Mouse (Mus musculus): Measurements from ENCODE around the gene Cyp1a2.
A peak's percentile ranks its signal among the peaks of the same experiment; 100 is the strongest.

The Cyp1a2 gene

GRCm38 (mm10) chr9:57671037-57671436, 12.5 kb downstream of the Cyp1a2 start:
- no peak for DNase-seq (ENCODE audit: low spot score)

DNA sequence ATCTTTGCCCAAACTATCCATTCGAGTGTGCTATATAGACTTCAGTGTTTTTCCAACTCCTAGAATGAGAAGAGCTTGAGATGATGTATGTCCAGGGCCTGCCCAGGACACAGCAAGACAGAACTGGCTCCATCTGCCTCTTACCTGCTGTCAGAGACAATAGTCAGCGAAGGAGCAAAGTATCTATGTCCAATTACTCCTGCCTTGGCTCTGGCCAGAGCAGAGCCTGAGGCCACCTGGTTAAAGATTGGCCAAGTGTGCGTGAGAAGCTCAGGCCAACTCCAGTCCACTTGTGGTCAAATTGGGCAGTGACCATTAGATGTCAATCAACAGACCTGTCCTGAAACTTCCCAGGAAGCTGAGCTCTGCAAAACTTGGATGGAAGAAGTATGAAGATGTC, 13.9 kb downstream of the Cyp1a2 start:
- no peak for DNase-seq (ENCODE audit: low spot score)

- no peak for DNase-seq (ENCODE audit: low spot score)
These were observed 15.2 kb downstream of the Cyp1a2 start for GRCm38 (mm10) chr9:57668277-57668676.

- DNase-seq (ENCODE audit: low spot score), result no peak
These were observed 15.7 kb downstream of the Cyp1a2 start for GRCm38 (mm10) chr9:57667817-57668216.

- no peak for DNase-seq (ENCODE audit: low spot score)
These were observed 16.4 kb downstream of the Cyp1a2 start for GRCm38 (mm10) chr9:57667136-57667535.

DNA sequence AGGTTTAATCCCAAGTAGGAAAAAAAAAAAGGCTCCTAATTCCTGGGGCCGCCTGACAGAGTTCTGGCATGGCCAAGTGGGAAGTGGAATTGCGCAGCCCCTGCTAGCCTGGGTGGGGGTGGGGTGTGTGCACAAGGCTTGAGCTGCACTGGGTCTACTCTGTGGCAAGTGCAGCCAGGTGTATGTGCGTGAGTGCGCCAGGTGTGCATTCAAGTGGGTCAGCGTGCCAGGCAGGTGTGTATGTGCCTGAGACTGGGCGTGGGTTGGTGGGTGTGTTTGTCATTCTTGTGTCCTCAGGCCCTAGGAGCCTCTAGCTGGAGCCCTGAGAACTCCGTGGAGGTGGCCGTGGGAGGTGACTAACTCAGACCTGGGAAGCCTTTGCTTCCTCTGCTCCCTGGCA, 17.0 kb downstream of the Cyp1a2 start:
- DNase-seq (ENCODE audit: low spot score), result no peak

GRCm38 (mm10) chr9:57664616-57665015, 18.9 kb downstream of the Cyp1a2 start:
- DNase-seq (ENCODE audit: low spot score), result no peak

DNA sequence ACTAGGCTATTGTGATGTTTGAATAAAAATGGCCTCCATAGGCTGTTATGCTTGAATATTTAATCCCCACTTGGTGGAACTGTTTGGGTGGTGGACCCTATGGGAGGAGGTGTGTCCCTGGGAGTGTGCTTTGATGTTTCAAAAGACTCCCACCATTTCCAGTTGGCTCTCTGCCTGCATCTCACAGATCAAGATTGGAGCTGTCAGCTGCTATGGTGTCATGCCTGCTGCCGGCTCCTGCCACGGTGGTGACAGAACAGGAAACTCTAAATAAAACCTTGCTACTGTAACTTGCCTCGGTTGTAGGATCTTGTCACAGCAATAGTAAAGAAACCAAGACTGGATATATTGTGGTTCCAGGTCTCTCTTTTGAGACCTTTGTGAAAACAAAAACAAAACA, 22.0 kb downstream of the Cyp1a2 start:
- DNase-seq (ENCODE audit: low spot score), result no peak

DNA sequence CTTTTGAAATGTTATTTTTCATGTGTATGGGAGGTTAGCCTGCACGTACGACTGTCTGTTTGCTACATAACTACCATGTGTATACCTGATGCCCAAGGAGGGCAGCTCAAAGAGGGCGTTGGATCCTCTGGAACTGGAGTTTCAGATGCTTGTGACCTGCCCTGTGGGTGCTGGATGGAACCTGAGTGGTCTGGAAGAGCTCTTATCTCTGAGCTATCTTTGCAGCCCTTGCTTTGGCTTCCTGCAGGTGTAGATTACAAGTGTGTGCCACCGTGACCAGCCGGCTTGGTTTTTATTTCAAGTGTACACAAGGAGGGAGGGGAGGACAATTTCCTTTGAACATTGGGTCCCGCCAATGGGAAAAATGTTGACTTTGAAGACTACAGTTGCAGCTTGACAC, 23.0 kb downstream of the Cyp1a2 start:
- no peak for DNase-seq (ENCODE audit: low spot score)

- DNase-seq (ENCODE audit: low spot score), result peak; percentile 93
These were observed 23.7 kb downstream of the Cyp1a2 start for GRCm38 (mm10) chr9:57659774-57660173.

DNA sequence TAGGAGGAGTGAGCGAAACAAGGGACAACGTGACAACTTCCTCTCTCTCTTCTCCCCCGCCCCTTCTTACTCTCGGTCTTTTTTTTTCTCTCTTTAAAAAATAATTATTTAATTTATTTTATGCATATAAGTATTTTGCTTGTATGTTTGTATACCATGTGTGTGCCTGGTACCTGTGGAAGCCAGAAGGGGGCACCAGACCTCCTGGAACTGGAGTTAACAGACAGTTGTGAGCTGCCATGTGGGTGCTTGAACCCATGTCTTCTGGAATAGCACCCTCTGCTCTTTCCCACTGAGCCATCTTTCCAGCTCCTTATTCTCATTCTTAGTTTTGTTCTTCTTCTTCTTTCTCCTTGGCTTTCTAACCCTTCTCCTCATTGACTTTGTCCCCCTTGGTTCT, 24.5 kb downstream of the Cyp1a2 start:
- no peak for DNase-seq (ENCODE audit: low spot score)

- no peak for DNase-seq (ENCODE audit: low spot score)
These were observed 25.7 kb downstream of the Cyp1a2 start for GRCm38 (mm10) chr9:57657843-57658242.

DNA sequence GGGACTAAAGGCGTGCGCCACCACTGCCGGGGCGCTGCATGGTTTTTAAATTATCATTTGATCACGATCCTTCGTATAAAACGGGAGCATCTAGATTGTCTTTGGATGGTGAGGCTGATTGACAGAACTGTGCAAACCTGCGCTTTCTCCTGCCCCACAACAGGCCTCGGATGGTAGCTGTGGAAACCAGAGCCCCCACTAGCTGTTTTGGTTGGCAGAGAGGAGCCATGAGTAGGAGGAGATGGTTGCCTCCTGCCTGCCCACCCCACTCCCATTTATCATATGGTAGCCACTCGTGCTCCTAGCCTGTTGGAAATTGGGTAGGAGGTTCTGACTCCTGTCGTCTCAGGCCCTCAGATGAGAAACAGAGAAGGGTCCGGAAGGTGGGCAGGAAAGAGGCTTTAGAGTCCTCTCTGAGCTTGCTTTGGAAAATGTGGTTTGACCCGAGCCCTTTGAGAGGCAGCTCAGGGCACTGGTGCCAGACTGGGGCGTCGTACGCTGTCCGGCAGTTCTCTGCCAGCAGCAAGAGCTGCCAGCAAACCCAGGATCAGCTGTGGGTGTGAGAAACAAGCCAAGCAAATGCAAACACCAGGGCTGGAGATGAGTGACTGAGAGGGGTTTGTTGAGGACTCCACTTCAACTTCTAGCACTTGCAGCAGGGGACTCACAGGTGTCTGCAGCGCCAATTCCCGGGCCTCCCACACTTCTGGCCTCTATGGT, 26.7 kb downstream of the Cyp1a2 start:
- DNase-seq (ENCODE audit: low spot score), result peak; percentile 51

DNA sequence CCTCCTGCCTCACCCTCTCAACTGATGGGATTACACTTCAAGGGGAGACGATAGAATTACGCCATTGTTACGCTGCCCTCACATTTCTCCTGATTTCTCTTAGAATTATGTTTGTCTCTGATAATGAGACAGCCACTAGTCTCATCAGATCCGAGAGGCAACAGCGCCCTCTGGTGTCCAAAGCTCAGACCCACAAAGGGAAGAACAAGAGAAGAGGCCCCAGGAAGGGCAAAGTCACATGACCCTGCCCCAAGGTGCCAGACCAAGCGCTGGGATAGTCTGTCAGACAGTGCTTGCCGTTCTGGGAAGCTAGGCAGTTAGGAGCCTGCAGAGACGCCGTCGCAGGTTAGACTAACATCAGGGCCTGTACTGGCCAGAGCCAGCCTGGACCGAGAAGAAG, 27.8 kb downstream of the Cyp1a2 start:
- peak; percentile 97 for DNase-seq (ENCODE audit: low spot score)

DNA sequence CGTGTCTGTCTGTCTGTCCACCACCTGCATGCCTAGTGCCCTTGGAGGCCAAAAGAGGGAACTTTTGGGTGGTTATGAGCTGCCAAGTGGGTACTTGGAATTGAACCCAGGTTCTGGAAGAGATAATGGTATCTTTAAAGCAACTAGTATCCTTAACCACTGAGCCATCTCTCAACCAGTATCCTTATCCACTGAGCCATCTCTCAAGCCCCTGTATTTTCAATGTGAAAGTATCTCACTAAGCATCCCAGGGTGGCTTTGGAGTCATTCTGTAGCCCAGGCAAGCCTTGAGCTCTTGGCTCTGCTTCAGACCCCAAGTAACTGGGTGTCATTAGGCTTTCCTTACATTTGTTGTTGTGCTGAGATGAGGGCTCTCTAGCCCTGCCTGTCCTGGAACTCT, 28.5 kb downstream of the Cyp1a2 start:
- no peak for DNase-seq (ENCODE audit: low spot score)

DNA sequence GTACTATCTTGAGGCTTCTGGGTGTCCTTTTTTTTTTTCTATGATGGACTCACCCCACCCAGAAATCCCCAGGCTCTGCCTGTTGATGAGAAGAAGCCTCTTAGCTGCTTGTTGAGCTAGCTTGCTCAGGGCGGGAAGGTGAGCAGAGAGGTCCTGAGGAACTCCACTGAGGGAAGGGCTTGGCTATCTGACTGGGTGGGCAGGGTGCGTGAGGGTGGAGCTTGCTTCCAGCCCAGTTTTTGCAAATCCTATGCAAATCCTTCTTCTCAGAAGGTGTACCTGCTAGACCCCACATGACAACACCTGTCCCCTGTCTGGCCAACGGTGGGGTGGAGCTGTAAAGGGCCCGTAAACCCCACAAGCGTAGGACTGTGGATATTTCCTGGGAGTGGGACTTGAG, 30.2 kb downstream of the Cyp1a2 start, which contains the start of gene Csk:
Gene Csk, minus strand, starts transcription at position 349 of the 400 bp plus-strand sequence.
- DNase-seq (ENCODE audit: low spot score), result no peak

DNA sequence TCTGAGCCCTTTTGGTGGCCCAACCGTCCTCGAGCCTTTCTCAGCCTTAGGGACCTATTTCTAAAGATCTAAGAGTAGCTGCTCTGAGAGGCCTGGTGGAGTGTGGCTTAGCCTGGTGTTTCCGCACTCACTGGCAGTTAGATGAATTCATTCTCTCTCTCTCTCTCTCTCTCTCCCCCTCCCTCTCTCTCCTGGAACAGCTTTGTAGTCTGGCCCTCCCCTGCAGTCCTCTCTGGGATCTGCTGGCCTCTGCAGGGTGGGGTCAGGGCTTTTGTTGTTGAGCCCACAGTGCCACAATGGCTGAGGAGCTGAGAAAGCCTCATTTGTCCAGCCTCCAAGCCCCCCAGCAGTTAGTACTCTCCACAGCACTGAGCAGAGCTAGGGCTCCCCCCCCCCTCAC, 30.6 kb downstream of the Cyp1a2 start:
- no peak for DNase-seq (ENCODE audit: low spot score)

DNA sequence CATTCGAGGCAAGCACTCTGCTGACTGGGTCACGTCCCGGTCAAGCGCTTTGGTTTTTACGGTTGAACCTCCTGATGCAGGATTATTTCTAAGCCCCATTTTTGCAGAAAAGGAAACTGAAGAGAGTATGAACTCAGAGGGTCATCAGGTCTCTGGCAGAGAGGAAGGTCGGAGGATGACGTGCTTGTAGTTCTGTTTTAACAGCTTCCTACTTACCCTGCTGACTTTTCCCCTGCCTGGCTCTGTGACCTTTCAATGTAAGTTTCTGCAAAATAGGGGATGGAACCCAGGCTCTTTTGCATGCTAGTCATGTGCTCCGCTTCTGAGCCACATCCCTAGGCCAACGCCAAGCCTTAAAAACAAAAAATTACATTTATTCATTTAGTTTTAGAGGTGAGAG, 31.2 kb downstream of the Cyp1a2 start:
- no peak for DNase-seq (ENCODE audit: low spot score)

DNA sequence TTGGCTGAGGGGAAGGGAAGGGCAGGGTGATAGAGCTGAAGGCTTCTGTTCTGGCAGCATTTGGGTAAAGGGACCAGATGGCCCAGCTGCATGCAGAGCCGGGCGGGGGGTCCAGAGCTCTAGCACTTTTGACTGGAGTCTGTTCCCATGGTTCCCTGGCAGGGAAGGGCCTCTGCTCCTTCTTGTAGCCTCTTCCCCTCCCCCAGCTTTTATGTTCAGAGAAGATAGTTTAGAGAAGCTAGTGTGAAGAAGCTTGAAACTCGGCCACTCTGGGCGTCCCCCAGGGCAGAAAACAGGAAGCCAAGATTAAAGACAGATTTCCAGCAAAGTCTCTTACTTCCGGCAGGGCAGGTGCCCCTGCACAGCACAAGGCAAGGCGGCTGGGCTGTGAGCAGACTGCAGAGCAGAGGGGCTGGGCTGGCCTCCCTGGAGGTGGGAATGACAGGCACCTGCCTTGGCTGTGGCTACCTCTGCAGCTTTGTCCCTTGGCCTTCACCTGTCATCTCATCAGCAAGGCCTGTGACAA, 32.7 kb downstream of the Cyp1a2 start:
- DNase-seq (ENCODE audit: low spot score), result no peak

GRCm38 (mm10) chr9:57650130-57650785, 33.2 kb downstream of the Cyp1a2 start:
- DNase-seq (ENCODE audit: low spot score), result no peak

DNA sequence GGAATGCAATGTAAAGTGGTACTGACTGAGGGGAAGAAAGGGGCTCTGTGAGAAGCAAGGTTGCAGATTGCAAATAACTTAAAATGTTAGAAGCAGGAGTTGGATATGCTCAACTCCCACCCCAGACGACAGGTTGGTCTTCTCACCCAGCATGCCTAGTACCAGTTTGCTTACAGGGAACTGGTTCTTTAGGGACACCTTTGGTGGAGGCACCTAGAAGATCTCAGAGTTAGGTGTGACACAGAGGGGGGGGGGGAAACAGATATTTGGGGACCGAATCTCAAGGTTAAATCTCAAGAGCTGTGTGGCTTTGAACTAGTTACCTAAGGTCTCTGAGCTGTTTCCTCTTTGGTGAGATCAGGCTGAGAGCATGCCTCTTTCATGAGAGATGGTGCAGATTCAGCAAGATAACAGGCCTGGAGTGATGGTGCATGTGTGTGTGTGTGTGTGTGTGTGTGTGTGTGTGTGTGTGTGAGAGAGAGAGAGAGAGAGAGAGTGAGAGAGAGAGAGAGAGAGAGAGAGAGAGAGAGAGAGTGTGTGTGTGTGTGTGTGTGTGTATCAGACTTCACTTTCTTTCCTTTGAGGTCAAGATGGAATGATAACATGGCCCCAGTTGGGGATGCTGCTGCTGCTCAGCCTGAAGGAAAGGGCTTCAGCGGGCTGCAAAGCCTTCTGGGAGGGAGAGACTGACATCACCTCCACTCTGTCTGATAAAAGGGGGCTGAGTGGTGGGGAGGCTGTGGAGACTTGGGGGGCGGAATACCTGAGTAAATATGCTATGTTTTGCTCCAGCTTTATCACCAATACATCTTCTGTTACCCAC, 36.0 kb downstream of the Cyp1a2 start:
- DNase-seq (ENCODE audit: low spot score), result no peak

DNA sequence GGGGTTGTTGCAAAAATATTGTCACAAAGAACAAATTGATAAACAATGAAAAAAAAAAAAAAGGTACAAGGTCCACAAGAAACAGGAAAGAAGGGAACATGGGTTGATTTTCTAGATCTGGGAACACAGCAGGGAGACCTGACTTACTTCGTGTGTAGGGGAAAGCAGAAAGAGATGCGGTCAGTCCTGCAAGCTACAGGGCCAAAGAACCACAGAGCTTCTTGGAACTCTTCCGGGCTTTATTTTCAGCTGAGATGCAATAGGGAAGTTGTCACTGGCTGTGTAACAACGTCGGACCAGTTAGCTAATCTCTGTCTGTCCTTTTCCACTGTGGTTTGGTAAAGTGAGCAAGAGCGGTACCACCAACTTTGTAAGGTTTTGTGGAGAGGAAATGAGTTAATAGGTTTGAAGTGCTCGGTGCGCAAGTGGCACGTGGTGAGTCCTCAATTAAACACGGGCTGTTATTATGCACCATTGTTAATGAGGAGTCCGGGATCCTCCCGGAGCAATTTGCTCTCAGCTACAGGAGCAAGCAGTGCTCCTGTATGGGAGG, 36.9 kb downstream of the Cyp1a2 start:
- DNase-seq (ENCODE audit: low spot score), result no peak
